In genomic region chr8:112747296-112747695, GRCm38 (mm10) we compare ENCODE assay signal across 28 mouse cellular contexts.
A peak's percentile ranks its signal among the peaks of the same experiment; 100 is the strongest.
DNase-seq lines count a peak whose midpoint lies in the region; ATAC-seq and TF ChIP-seq lines count a peak whose summit lies in the region.
"Had no signal": no experiment of that assay in that cellular context is flagged by ENCODE, and none has a peak within 500 bp of the region (broad histone marks: within the 10 kb centered on the region; RNA-seq: fewer than 3 reads in every experiment).

No protein-coding gene starts in this region.

- DNase-seq in hindbrain, embryonic 10.5 days (ENCODE audit: low spot score), result no peak
- no peak for DNase-seq in left cerebral cortex, adult 2 months (ENCODE audit: extremely low spot score in 1 of 2, low spot score in 2 of 2)
- DNase-seq in left cerebral cortex, postnatal 10 days (ENCODE audit: extremely low spot score in 1 of 2, low spot score in 2 of 2), result no peak
- DNase-seq in right cerebral cortex, adult 18-20 months, result peak; percentile 26
- DNase-seq in right cerebral cortex, postnatal 4 days, result no peak
- no peak for DNase-seq in ovary, postnatal 14 days (ENCODE audit: low spot score)
- DNase-seq: adrenal gland, adult 2 months; adrenal gland, postnatal 14 days; cerebellum, adult 11-12 months; cerebellum, adult 8-10 months; cerebellum, postnatal 10 days; cerebellum, postnatal 36 days; embryo, embryonic 11 days; gastrocnemius, adult 2 months; gastrocnemius, postnatal 25 days; heart, adult 18-20 months; heart, postnatal 10 days; heart, postnatal 36 days had no signal

- H3K9me3 ChIP-seq in hindbrain, embryonic 15.5 days, result no peaks in the 10 kb centered on the region
- H3K9me3 ChIP-seq in hindbrain, embryonic 10.5 days, result no peaks in the 10 kb centered on the region
- H3K9me3 ChIP-seq in neural tube, embryonic 15.5 days (replicated peaks), result no peaks in the 10 kb centered on the region
- H3K9me3 ChIP-seq: embryonic facial prominence, embryonic 10.5 days; embryonic facial prominence, embryonic 13.5 days; forebrain, embryonic 12.5 days; forebrain, embryonic 15.5 days; heart, embryonic 12.5 days; heart, embryonic 15.5 days had no signal

- no peak for TF ChIP-seq CTCF in left cerebral cortex, adult 2 months (IDR thresholded peaks at IDR 0.05)

- H3K36me3 ChIP-seq in hindbrain, embryonic 15.5 days, result no peaks in the 10 kb centered on the region
- H3K36me3 ChIP-seq in hindbrain, embryonic 10.5 days, result no peaks in the 10 kb centered on the region
- no peaks in the 10 kb centered on the region for H3K36me3 ChIP-seq in neural tube, embryonic 15.5 days
- H3K36me3 ChIP-seq: embryonic facial prominence, embryonic 10.5 days; embryonic facial prominence, embryonic 13.5 days; forebrain, embryonic 12.5 days; forebrain, embryonic 15.5 days; heart, embryonic 12.5 days; heart, embryonic 15.5 days had no signal

- no peak overlapping the region for H3K4me3 ChIP-seq in hindbrain, embryonic 15.5 days
- no peak overlapping the region for H3K4me3 ChIP-seq in hindbrain, embryonic 10.5 days
- no peak overlapping the region for H3K4me3 ChIP-seq in left cerebral cortex, adult 2 months
- H3K4me3 ChIP-seq in neural tube, embryonic 15.5 days (replicated peaks), result no peak overlapping the region
- H3K4me3 ChIP-seq: embryonic facial prominence, embryonic 10.5 days; embryonic facial prominence, embryonic 13.5 days; erythroblast, embryonic 14.5 days; forebrain, embryonic 12.5 days; forebrain, embryonic 15.5 days; gastrocnemius, adult 2 months; heart, embryonic 12.5 days; heart, embryonic 15.5 days had no signal

- H3K27ac ChIP-seq in hindbrain, embryonic 15.5 days (replicated peaks), result peak overlapping the region; percentile 13; the same call in 1 of the 2 replicates
- H3K27ac ChIP-seq in hindbrain, embryonic 10.5 days, result no peak overlapping the region
- H3K27ac ChIP-seq in left cerebral cortex, adult 2 months, result peak overlapping the region; percentile 45; the same call in 1 of the 2 replicates
- H3K27ac ChIP-seq in neural tube, embryonic 15.5 days (replicated peaks), result peak overlapping the region; percentile 18; the same call in 1 of the 2 replicates
- H3K27ac ChIP-seq: embryonic facial prominence, embryonic 10.5 days; embryonic facial prominence, embryonic 13.5 days; forebrain, embryonic 12.5 days; forebrain, embryonic 15.5 days; gastrocnemius, adult 2 months; heart, embryonic 15.5 days had no signal

- H3K9ac ChIP-seq in hindbrain, embryonic 15.5 days, result no peak overlapping the region
- H3K9ac ChIP-seq in neural tube, embryonic 15.5 days (replicated peaks), result no peak overlapping the region
- H3K9ac ChIP-seq: embryonic facial prominence, embryonic 13.5 days; forebrain, embryonic 12.5 days; forebrain, embryonic 15.5 days; heart, embryonic 12.5 days; heart, embryonic 15.5 days had no signal

- no peak overlapping the region for H3K4me2 ChIP-seq in hindbrain, embryonic 15.5 days
- no peak overlapping the region for H3K4me2 ChIP-seq in neural tube, embryonic 15.5 days
- H3K4me2 ChIP-seq: embryonic facial prominence, embryonic 13.5 days; forebrain, embryonic 12.5 days; forebrain, embryonic 15.5 days; heart, embryonic 12.5 days; heart, embryonic 15.5 days had no signal

- 74% methylated on average over 5 of the region's 5 CpGs for WGBS in hindbrain, embryonic 15.5 days
- 88% methylated on average over 5 of the region's 5 CpGs for WGBS in hindbrain, embryonic 10.5 days
- 68% methylated on average over 5 of the region's 5 CpGs for WGBS in neural tube, embryonic 15.5 days

- no peaks in the 10 kb centered on the region for H3K27me3 ChIP-seq in hindbrain, embryonic 15.5 days
- no peaks in the 10 kb centered on the region for H3K27me3 ChIP-seq in hindbrain, embryonic 10.5 days (ENCODE audit: insufficient read depth, poor library complexity, severe bottlenecking)
- no peaks in the 10 kb centered on the region for H3K27me3 ChIP-seq in neural tube, embryonic 15.5 days (replicated peaks)
- H3K27me3 ChIP-seq: embryonic facial prominence, embryonic 13.5 days; forebrain, embryonic 12.5 days; forebrain, embryonic 15.5 days; heart, embryonic 12.5 days; heart, embryonic 15.5 days had no signal

- ATAC-seq in hindbrain, embryonic 15.5 days (ENCODE audit: low FRiP score, low read depth), result no peak
- no peak for ATAC-seq in neural tube, embryonic 15.5 days (ENCODE audit: low FRiP score)
- ATAC-seq: CD4-positive, CD25-positive, alpha-beta regulatory T cell, adult 4 months; forebrain, embryonic 15.5 days had no signal

- intact Hi-C loops in left cerebral cortex, adult 2 months (cut with DNase I), result no loop called here
- intact Hi-C loops in left cerebral cortex, postnatal 10 days (cut with DNase I), result no loop called here

- H3K4me1 ChIP-seq in hindbrain, embryonic 15.5 days (replicated peaks), result 0 out of 2 replicates have a peak, but pooled peaks cover 3% of the 10 kb centered on the region
- no peaks in the 10 kb centered on the region for H3K4me1 ChIP-seq in hindbrain, embryonic 10.5 days (replicated peaks)
- no peaks in the 10 kb centered on the region for H3K4me1 ChIP-seq in neural tube, embryonic 15.5 days
- H3K4me1 ChIP-seq: embryonic facial prominence, embryonic 10.5 days; embryonic facial prominence, embryonic 13.5 days; forebrain, embryonic 12.5 days; forebrain, embryonic 15.5 days; heart, embryonic 12.5 days; heart, embryonic 15.5 days had no signal
